Mouse (Mus musculus): ENCODE measurements around the gene Cdk17.
A peak's percentile ranks its signal among the peaks of the same experiment; 100 is the strongest.

Gene Cdk17

GRCm38 (mm10) chr10:93171182-93171855 lies 10.6 kb downstream of the Cdk17 start:
- peak; percentile 87 for DNase-seq (ENCODE audit: low read depth)

- no peak for DNase-seq (ENCODE audit: low read depth)
Observed at GRCm38 (mm10) chr10:93177471-93177870, 16.8 kb downstream of the Cdk17 start.

GRCm38 (mm10) chr10:93177874-93178273 lies 17.2 kb downstream of the Cdk17 start:
- no peak for DNase-seq (ENCODE audit: low read depth)

- DNase-seq (ENCODE audit: low read depth): no peak
Observed at GRCm38 (mm10) chr10:93178662-93179061, 18.0 kb downstream of the Cdk17 start.

GRCm38 (mm10) chr10:93179669-93180460 lies 19.2 kb downstream of the Cdk17 start:
- DNase-seq (ENCODE audit: low read depth): no peak

DNA sequence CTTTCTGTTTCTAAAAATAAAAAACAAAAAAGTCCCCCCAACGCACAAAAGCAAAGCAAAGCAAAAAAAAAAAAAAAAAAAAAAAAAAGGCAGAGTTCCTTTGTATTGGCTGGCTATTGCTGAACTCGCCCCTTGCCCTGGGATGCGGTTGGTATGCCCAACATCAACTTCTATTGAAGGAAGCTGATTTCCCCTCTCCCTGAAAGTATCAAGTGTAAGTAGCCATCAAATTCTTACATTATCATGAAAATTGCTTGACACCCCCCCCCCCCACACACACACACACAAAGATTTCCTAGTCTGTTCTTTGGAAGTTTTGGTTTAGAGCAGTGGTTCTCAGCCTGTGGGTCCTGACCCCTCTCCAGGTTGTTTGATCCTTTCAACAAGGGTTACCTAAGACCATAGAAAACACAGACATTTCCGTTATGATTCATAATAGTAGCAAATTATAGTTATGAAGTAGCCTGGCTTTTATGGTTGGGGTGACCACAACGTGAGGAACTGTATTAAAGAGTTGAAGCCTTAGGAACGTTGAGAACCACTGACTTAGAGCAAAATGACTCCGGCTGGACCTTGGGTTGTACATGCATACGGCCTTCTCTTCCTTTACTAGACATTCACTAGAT lies 23.8 kb downstream of the Cdk17 start:
- DNase-seq (ENCODE audit: low read depth): no peak

DNA sequence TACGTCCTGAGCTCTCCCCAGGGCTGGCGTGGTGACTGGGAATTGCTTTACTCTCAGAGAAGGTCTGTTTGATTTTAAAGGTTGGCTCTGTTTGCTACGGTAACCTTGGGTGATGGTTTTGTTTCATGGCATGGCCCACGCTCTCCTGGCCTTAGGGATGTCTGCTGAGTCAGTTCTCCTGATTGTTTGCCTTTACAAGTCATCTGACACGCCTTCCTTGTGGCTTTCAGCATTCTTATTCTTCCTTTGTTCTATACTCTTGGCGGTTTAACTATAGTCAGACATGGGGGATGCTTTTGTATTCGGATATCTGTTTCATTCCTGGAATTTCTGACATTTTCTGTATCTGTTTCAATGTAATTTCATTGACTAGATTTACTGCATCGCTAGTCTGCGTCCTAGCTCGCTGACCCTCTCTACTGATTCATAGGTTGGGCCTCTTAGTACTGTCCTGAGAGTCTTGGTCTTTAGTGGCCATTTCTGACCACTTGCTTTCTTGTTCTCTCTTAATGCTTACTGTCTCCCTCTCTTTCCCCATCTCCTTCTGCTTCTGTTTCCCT lies 27.8 kb downstream of the Cdk17 start:
- DNase-seq (ENCODE audit: low read depth): peak; percentile 55

- DNase-seq (ENCODE audit: low read depth): peak; percentile 41
Observed at GRCm38 (mm10) chr10:93190475-93191262, 30.0 kb downstream of the Cdk17 start.

DNA sequence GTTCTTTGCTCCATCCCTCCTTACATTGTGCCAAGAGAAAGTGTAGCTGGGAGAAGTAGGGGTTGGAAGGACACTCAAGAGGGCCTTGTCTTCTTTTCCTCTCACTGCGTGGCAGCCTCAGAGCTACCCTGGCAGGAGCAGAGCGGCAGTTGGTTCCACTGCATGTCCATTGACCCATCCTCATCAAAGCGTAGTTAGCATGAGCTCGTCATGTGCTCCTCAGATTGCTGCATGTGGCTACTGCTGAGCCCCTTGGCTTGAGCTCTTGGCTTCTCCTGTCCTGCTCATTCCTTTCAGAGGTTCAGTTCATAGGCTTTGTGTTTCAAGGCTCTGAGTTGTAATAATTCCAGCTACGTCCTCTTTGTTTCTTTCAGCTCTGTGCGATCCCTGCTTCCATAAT lies 36.4 kb downstream of the Cdk17 start:
- DNase-seq (ENCODE audit: low read depth): no peak

GRCm38 (mm10) chr10:93198958-93199357 lies 38.3 kb downstream of the Cdk17 start:
- DNase-seq (ENCODE audit: low read depth): no peak

GRCm38 (mm10) chr10:93201846-93202458 lies 41.3 kb downstream of the Cdk17 start:
- no peak for DNase-seq (ENCODE audit: low read depth)

DNA sequence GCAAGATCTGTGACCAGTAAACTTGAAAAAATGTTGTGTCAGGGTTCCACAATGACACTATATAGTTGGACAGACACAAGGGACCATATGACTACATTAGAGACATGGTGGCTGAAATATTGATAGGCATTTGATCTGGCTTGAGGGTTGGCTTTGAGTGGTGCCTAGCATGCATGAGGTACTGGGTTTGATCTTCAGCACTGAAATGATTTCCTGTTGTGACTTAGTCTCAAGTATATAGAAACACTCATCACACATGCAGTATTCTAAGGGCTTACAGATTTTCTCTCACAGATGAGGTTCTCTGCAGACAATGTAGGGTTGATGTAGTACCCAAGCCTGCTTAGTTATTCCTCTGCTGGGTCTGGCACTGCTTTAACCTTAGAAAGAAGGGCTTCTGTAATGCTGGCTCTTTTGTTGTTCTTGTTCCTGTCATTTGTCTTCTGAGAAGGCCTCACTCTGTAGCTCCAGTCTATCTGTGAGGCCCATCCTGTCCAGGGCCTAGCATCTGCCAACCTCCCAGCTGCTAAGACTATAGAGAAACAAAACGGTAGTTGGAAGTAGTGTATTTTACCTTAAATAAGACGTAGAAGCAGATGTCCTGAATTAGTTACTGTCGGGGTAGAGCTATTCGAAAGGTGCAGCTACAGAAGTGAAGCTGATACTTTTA lies 44.7 kb downstream of the Cdk17 start:
- DNase-seq (ENCODE audit: low read depth): peak; percentile 50

DNA sequence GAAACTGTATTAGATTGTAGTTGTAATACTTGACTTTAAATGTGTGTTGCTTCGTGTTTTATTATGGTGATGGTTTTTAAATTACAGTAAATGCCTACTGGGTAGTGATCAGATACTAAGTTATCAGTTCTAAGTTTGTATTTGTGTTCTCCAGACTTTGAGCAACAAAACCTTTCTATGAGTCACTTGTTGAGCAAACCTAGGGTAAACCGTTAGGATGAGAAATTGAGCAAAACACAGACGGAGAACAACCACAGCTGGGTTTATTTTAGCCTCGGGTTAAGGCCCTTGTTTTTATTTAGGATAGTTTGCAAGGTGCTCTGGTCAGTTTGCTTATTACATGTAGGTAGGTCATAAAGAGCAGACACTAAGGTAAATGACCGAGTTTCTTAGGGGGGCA lies 46.5 kb downstream of the Cdk17 start:
- DNase-seq (ENCODE audit: low read depth): no peak

DNA sequence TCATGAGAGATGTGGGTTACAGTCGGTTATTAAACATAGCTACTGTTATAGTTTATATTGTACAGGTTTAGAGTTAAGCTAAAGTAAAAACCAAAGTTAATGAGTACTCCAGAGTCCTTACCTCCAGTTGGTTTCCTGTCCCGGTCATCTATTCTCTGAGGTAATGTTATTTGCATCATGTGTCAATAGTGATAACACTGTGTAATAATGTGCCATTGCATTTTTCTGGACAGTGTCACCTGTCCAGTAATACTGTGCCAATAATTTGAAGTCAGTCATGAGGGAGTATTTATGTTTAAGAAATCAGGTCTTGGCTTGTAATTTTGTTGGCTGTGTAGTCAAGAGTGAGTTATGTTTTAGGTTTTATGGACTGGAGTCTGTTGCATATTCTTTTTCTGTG lies 52.0 kb downstream of the Cdk17 start:
- no peak for DNase-seq (ENCODE audit: low read depth)

- DNase-seq (ENCODE audit: low read depth): no peak
Observed at GRCm38 (mm10) chr10:93213339-93213738, 52.7 kb downstream of the Cdk17 start.

DNA sequence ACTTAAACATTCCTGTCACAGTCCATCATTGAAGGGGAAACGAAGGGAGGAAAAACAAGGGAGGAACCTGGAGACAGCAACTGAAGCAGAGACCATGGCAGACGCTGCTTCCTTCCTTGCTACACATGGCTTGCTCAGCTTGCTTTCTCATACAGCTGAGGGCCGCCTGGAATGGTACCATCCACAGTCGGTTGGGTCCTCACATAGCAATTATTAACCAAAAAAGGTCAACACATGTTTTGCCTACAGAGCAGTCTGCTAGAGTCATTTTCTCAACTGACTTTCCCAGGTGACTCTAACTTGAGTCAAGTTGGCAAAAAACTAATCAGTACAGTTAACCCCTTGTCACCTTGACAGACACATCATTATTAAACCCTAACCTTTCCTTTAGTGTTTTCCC lies 53.6 kb downstream of the Cdk17 start:
- no peak for DNase-seq (ENCODE audit: low read depth)

GRCm38 (mm10) chr10:93215051-93215763 lies 54.5 kb downstream of the Cdk17 start:
- DNase-seq (ENCODE audit: low read depth): no peak

DNA sequence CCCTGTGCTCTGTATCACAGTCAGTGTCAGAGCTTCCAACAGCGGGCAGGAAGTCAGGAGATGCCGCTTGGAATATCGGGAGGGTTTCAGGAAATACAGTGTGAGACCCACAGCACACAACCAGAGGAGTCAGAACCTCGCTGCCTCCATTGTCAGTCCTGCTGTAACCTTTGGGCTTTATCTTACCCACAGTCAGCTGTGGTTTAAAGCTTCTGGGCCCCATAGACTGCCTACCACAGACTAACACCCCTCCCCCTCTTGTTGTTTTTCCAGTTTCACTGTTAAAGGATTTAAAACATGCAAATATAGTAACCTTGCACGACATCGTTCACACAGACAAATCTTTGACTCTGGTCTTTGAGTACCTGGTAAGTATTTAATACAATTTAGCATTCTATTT lies 65.1 kb downstream of the Cdk17 start:
- peak; percentile 61 for DNase-seq (ENCODE audit: low read depth)

GRCm38 (mm10) chr10:93227921-93228320 lies 67.2 kb downstream of the Cdk17 start:
- DNase-seq (ENCODE audit: low read depth): peak; percentile 81

DNA sequence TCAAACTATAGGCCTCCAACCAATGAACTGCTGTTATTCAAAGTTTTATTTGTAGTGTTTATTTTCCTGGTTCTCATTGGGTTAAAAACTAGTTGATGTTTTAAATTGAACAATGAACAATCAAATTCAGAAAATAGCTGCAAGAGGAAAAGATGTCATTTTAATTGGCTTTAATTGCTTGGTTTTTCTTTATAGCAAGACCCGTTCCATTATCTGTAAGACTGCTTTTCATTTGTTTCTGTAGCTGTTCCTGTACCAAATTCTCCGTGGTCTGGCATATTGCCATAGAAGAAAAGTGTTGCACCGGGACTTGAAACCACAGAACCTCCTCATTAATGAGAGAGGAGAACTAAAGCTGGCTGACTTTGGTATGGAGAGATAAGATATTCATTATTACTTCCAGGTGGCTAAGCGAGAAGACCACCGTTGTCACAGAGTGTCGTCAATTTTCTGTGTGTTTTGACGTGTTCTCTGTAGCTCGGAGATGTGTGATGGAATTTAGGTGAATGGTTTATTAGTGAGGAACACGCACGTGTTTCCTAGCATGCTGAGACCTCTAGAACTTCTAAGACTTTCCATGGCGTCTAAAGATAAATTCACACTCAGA lies 67.8 kb downstream of the Cdk17 start:
- peak; percentile 66 for DNase-seq (ENCODE audit: low read depth)
